Mouse (Mus musculus): ENCODE measurements around the gene Lurap1. TPM values are rescaled to one million over a fixed set of nuclear protein-coding genes. Genes with fewer than 3 reads are reported as not detected.

The Lurap1 gene
- polyA plus RNA-seq, 2 experiments, result 1.7 to 2.5 TPM

GRCm38 (mm10) chr4:116141736-116142135, 9.4 kb downstream of the Lurap1 start:
- Histone ChIP-seq H3K4me2 (replicated peaks; ENCODE audit: low read depth, low read length, severe bottlenecking) (no peak overlapping the region), H3K27ac (replicated peaks; ENCODE audit: low read depth, low read length) (no peak overlapping the region), H3K27me3 (ENCODE audit: control insufficient read depth, insufficient read depth, low read length) (no peaks in the 10 kb centered on the region), H3K4me1 (ENCODE audit: control insufficient read depth, insufficient read depth, low read length) (peaks cover 5% of the 10 kb centered on the region), H3K9me3 (ENCODE audit: control insufficient read depth, low read length) (no peaks in the 10 kb centered on the region), H3K4me3 (replicated peaks; ENCODE audit: low read length) (no peak overlapping the region), H3K9ac (ENCODE audit: low read depth, low read length, severe bottlenecking) (no peak overlapping the region), H3K36me3 (ENCODE audit: control insufficient read depth, insufficient read depth, low read length) (0 out of 2 replicates have a peak, but pooled peaks cover 4% of the 10 kb centered on the region)
- ATAC-seq (ENCODE audit: low FRiP score, low read depth) (no peak), DNase-seq (ENCODE audit: low spot score) (no peak)
- 94% methylated on average over 1 of the region's 1 CpGs for WGBS
- no peak for TF ChIP-seq POLR2A (IDR thresholded peaks at IDR 0.05; ENCODE audit: borderline replicate concordance, extremely low read depth, insufficient read depth, insufficient read length)

GRCm38 (mm10) chr4:116140801-116141574, 10.2 kb downstream of the Lurap1 start:
- Histone ChIP-seq H3K36me3 (ENCODE audit: control insufficient read depth, insufficient read depth, low read length) (peaks cover 4% of the 10 kb centered on the region; the same call in 1 of the 2 replicates), H3K27ac (replicated peaks; ENCODE audit: low read depth, low read length) (no peak overlapping the region), H3K9ac (ENCODE audit: low read depth, low read length, severe bottlenecking) (no peak overlapping the region), H3K27me3 (ENCODE audit: control insufficient read depth, insufficient read depth, low read length) (no peaks in the 10 kb centered on the region), H3K4me1 (ENCODE audit: control insufficient read depth, insufficient read depth, low read length) (peaks cover 5% of the 10 kb centered on the region), H3K4me3 (replicated peaks; ENCODE audit: low read length) (no peak overlapping the region), H3K4me2 (replicated peaks; ENCODE audit: low read depth, low read length, severe bottlenecking) (no peak overlapping the region), H3K9me3 (ENCODE audit: control insufficient read depth, low read length) (no peaks in the 10 kb centered on the region)
- DNase-seq (ENCODE audit: low spot score) (no peak), ATAC-seq (ENCODE audit: low FRiP score, low read depth) (no peak)
- 80% methylated on average over 7 of the region's 7 CpGs for WGBS
- no peak for TF ChIP-seq POLR2A (IDR thresholded peaks at IDR 0.05; ENCODE audit: borderline replicate concordance, extremely low read depth, insufficient read depth, insufficient read length)

GRCm38 (mm10) chr4:116137421-116137996, 13.6 kb downstream of the Lurap1 start:
- WGBS, result 49% methylated on average over 13 of the region's 13 CpGs
- no peak for TF ChIP-seq POLR2A (IDR thresholded peaks at IDR 0.05; ENCODE audit: borderline replicate concordance, extremely low read depth, insufficient read depth, insufficient read length)
- Histone ChIP-seq H3K36me3 (ENCODE audit: control insufficient read depth, insufficient read depth, low read length) (peaks cover 4% of the 10 kb centered on the region; the same call in 1 of the 2 replicates), H3K4me1 (ENCODE audit: control insufficient read depth, insufficient read depth, low read length) (no peaks in the 10 kb centered on the region), H3K9me3 (ENCODE audit: control insufficient read depth, low read length) (no peaks in the 10 kb centered on the region), H3K27ac (replicated peaks; ENCODE audit: low read depth, low read length) (no peak overlapping the region), H3K9ac (ENCODE audit: low read depth, low read length, severe bottlenecking) (no peak overlapping the region), H3K4me3 (replicated peaks; ENCODE audit: low read length) (no peak overlapping the region), H3K27me3 (ENCODE audit: control insufficient read depth, insufficient read depth, low read length) (no peaks in the 10 kb centered on the region), H3K4me2 (replicated peaks; ENCODE audit: low read depth, low read length, severe bottlenecking) (no peak overlapping the region)
- ATAC-seq (ENCODE audit: low FRiP score, low read depth) (no peak), DNase-seq (ENCODE audit: low spot score) (no peak)

GRCm38 (mm10) chr4:116134990-116135389, 16.1 kb downstream of the Lurap1 start:
- WGBS, result 37% methylated on average over 2 of the region's 2 CpGs
- Histone ChIP-seq H3K36me3 (ENCODE audit: control insufficient read depth, insufficient read depth, low read length) (peaks cover 4% of the 10 kb centered on the region; the same call in 1 of the 2 replicates), H3K4me3 (replicated peaks; ENCODE audit: low read length) (no peak overlapping the region), H3K4me1 (ENCODE audit: control insufficient read depth, insufficient read depth, low read length) (no peaks in the 10 kb centered on the region), H3K27ac (replicated peaks; ENCODE audit: low read depth, low read length) (no peak overlapping the region), H3K27me3 (ENCODE audit: control insufficient read depth, insufficient read depth, low read length) (no peaks in the 10 kb centered on the region), H3K9ac (ENCODE audit: low read depth, low read length, severe bottlenecking) (no peak overlapping the region), H3K4me2 (replicated peaks; ENCODE audit: low read depth, low read length, severe bottlenecking) (no peak overlapping the region), H3K9me3 (ENCODE audit: control insufficient read depth, low read length) (no peaks in the 10 kb centered on the region)
- no peak for TF ChIP-seq POLR2A (IDR thresholded peaks at IDR 0.05; ENCODE audit: borderline replicate concordance, extremely low read depth, insufficient read depth, insufficient read length)
- ATAC-seq (ENCODE audit: low FRiP score, low read depth) (no peak), DNase-seq (ENCODE audit: low spot score) (peak; percentile 69)

- ATAC-seq (ENCODE audit: low FRiP score, low read depth) (no peak), DNase-seq (ENCODE audit: low spot score) (no peak)
- Histone ChIP-seq H3K27me3 (ENCODE audit: control insufficient read depth, insufficient read depth, low read length) (no peaks in the 10 kb centered on the region), H3K9me3 (ENCODE audit: control insufficient read depth, low read length) (no peaks in the 10 kb centered on the region), H3K9ac (ENCODE audit: low read depth, low read length, severe bottlenecking) (no peak overlapping the region), H3K36me3 (ENCODE audit: control insufficient read depth, insufficient read depth, low read length) (peaks cover 4% of the 10 kb centered on the region; the same call in 1 of the 2 replicates), H3K4me1 (ENCODE audit: control insufficient read depth, insufficient read depth, low read length) (no peaks in the 10 kb centered on the region), H3K27ac (replicated peaks; ENCODE audit: low read depth, low read length) (no peak overlapping the region), H3K4me2 (replicated peaks; ENCODE audit: low read depth, low read length, severe bottlenecking) (no peak overlapping the region), H3K4me3 (replicated peaks; ENCODE audit: low read length) (no peak overlapping the region)
- 75% methylated on average over 4 of the region's 4 CpGs for WGBS
- TF ChIP-seq POLR2A (IDR thresholded peaks at IDR 0.05; ENCODE audit: borderline replicate concordance, extremely low read depth, insufficient read depth, insufficient read length), result no peak
Measured at GRCm38 (mm10) chr4:116133126-116133525, 18.0 kb downstream of the Lurap1 start.
